Mouse (Mus musculus) ES-Bruce4 (cell line): ENCODE results near the gene Hexa.

Experiments
- EP300 ChIP-seq: IDR thresholded peaks from 2 replicates; pipeline ENCODE4 v1.6.1; 2011; ENCODE audit warnings: low read depth, low read length; ENCODE audit not compliant: insufficient read depth
- POLR2A ChIP-seq: IDR thresholded peaks from one replicate; pipeline ENCODE4 v1.8.1; 2011; ENCODE audit warnings: low read length; ENCODE audit not compliant: insufficient read depth

GRCm38 (mm10) chr9:59541617-59542016, 2.3 kb downstream of the Hexa start:
- TF ChIP-seq EP300 (no peak), POLR2A (no peak)
